Mouse (Mus musculus): ENCODE data around the gene Atp2a1. TPM values are rescaled to one million over a fixed set of nuclear protein-coding genes. Genes with fewer than 3 reads are reported as not detected.

Gene Atp2a1
- polyA plus RNA-seq, 1 experiment from 2014 or later = 0.24 TPM

- Histone ChIP-seq H3K4me3 (ENCODE audit: low read depth, low read length) (no peak overlapping the region), H3K27me3 (replicated peaks; ENCODE audit: control insufficient read depth, insufficient read depth, low read length) (no peaks in the 10 kb centered on the region), H3K27ac (ENCODE audit: low read depth, low read length) (no peak overlapping the region), H3K9ac (ENCODE audit: low read length) (no peak overlapping the region), H3K4me1 (ENCODE audit: control insufficient read depth, insufficient read depth, low read length) (no peaks in the 10 kb centered on the region), H3K4me2 (ENCODE audit: low read length) (peak overlapping the region; percentile 27), H3K36me3 (ENCODE audit: control insufficient read depth, insufficient read depth, low read length) (no peaks in the 10 kb centered on the region), H3K9me3 (replicated peaks; ENCODE audit: control insufficient read depth, low read length) (no peaks in the 10 kb centered on the region)
- WGBS = 52% methylated on average over 6 of the region's 6 CpGs
- DNase-seq (ENCODE audit: low spot score) (no peak), ATAC-seq (no peak)
These were observed 65.7 kb downstream of the Atp2a1 start for GRCm38 (mm10) chr7:126397221-126397620.

DNA sequence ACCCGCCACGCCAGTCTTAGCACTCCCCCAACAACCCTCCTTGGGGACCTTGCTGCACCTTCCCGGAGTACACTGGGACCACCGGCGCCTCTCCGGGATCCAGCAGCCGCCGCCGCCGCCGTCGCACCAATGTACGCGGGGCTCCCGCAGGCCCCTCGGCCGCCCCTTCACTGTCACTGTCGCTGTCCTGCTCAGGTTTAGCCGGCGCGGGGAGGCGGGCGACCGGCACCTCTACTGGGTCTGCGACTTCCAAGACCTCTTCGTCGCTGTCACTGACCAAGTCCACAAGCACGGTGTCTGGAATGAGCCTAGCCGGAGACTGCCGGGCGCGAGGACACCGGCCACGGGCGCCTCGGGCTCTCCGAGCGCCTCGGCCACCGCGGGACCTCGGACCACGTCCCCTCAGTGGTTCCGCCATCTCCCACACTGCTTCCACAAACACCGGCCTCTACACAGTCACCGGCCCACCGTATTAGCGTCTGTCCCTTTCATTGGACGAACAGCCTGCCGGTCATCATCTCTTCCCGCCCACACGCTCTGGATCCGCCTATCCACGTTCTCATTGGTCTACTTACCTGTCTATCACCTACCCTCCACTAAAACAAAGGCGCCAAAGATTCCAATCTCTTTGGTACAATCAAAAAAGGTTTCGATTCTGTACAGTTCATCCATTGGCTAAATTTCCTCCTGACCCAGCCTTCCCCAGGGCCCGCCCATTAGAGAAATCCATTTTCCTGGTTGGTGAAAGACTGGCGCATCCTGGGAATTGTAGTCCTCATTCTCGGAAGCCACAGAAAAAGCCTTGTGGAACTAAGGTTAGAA lies 66.4 kb downstream of the Atp2a1 start, which contains the start of gene Nfatc2ip:
Gene Nfatc2ip (minus strand): TSS at position 440 of the 822 bp plus-strand sequence.
- under 1% methylated on average over 59 of the region's 59 CpGs for WGBS
- Histone ChIP-seq H3K27me3 (replicated peaks; ENCODE audit: control insufficient read depth, insufficient read depth, low read length) (no peaks in the 10 kb centered on the region), H3K36me3 (ENCODE audit: control insufficient read depth, insufficient read depth, low read length) (0 out of 2 replicates have a peak, but pooled peaks cover under 1% of the 10 kb centered on the region), H3K9ac (ENCODE audit: low read length) (peak within 1 kb of the TSS; percentile 82), H3K9me3 (replicated peaks; ENCODE audit: control insufficient read depth, low read length) (no peaks in the 10 kb centered on the region), H3K27ac (ENCODE audit: low read depth, low read length) (peak within 1 kb of the TSS; percentile 33; the same call in 1 of the 2 replicates), H3K4me1 (ENCODE audit: control insufficient read depth, insufficient read depth, low read length) (no peaks in the 10 kb centered on the region), H3K4me3 (ENCODE audit: low read depth, low read length) (peak within 1 kb of the TSS; percentile 92), H3K4me2 (ENCODE audit: low read length) (peak within 1 kb of the TSS; percentile 82)
- DNase-seq (ENCODE audit: low spot score) = peak; percentile 100
- ATAC-seq = peak; percentile 100

Other genes with a start within 250 kb of the Atp2a1 start
- 289 and 315 TPM in 2 replicates for gene Sbk1, start 190.5 kb downstream of the Atp2a1 start, polyA plus RNA-seq (2014; fragmentation: Nextera tagmentation; extraction: Ambion mirVana)
- 0.50 and 0.91 TPM in 2 replicates for gene Lat, start 93.5 kb downstream of the Atp2a1 start, polyA plus RNA-seq (2014; fragmentation: Nextera tagmentation; extraction: Ambion mirVana)
- gene Spns1, start 85.7 kb downstream of the Atp2a1 start, polyA plus RNA-seq (2014; fragmentation: Nextera tagmentation; extraction: Ambion mirVana) = 48.4 and 53.8 TPM in 2 replicates
- gene Nfatc2ip, start 66.4 kb downstream of the Atp2a1 start, polyA plus RNA-seq (2014; fragmentation: Nextera tagmentation; extraction: Ambion mirVana) = 3.7 and 4.1 TPM in 2 replicates
- gene Cd19, start 48.2 kb downstream of the Atp2a1 start, polyA plus RNA-seq (2014; fragmentation: Nextera tagmentation; extraction: Ambion mirVana) = 0.33 TPM in 1 of 2 replicates, not detected in the other
- 15.6 and 21.4 TPM in 2 replicates for gene Rabep2, start 34.3 kb downstream of the Atp2a1 start, polyA plus RNA-seq (2014; fragmentation: Nextera tagmentation; extraction: Ambion mirVana)
- gene Sh2b1, start 12.3 kb upstream of the Atp2a1 start, polyA plus RNA-seq (2014; fragmentation: Nextera tagmentation; extraction: Ambion mirVana) = 49.2 and 59.5 TPM in 2 replicates
- gene Tufm, start 24.3 kb upstream of the Atp2a1 start, polyA plus RNA-seq (2014; fragmentation: Nextera tagmentation; extraction: Ambion mirVana) = 135 and 147 TPM in 2 replicates
- 36.5 and 46.3 TPM in 2 replicates for gene Atxn2l, start 40.3 kb upstream of the Atp2a1 start, polyA plus RNA-seq (2014; fragmentation: Nextera tagmentation; extraction: Ambion mirVana)
- 163 and 182 TPM in 2 replicates for gene Eif3c, start 103.3 kb upstream of the Atp2a1 start, polyA plus RNA-seq (2014; fragmentation: Nextera tagmentation; extraction: Ambion mirVana)
- 0.21 and 0.44 TPM in 2 replicates for gene Apobr, start 121.8 kb upstream of the Atp2a1 start, polyA plus RNA-seq (2014; fragmentation: Nextera tagmentation; extraction: Ambion mirVana)
- gene Cln3, start 122.7 kb upstream of the Atp2a1 start, polyA plus RNA-seq (2014; fragmentation: Nextera tagmentation; extraction: Ambion mirVana) = 24.0 and 28.0 TPM in 2 replicates
- not detected in 2 replicates for gene Il27, start 131.8 kb upstream of the Atp2a1 start, polyA plus RNA-seq (2014; fragmentation: Nextera tagmentation; extraction: Ambion mirVana)
- 7.0 and 8.5 TPM in 2 replicates for gene Nupr1, start 167.8 kb upstream of the Atp2a1 start, polyA plus RNA-seq (2014; fragmentation: Nextera tagmentation; extraction: Ambion mirVana)
- 61.3 and 66.1 TPM in 2 replicates for gene Sgf29, start 186.2 kb upstream of the Atp2a1 start, polyA plus RNA-seq (2014; fragmentation: Nextera tagmentation; extraction: Ambion mirVana)
- gene Sult1a1, start 213.3 kb upstream of the Atp2a1 start, polyA plus RNA-seq (2014; fragmentation: Nextera tagmentation; extraction: Ambion mirVana) = 3.3 and 5.7 TPM in 2 replicates
- gene Bola2, start 232.3 kb upstream of the Atp2a1 start, polyA plus RNA-seq (2014; fragmentation: Nextera tagmentation; extraction: Ambion mirVana) = 147 and 164 TPM in 2 replicates
- 8.8 and 10.1 TPM in 2 replicates for gene Slx1b, start 232.7 kb upstream of the Atp2a1 start, polyA plus RNA-seq (2014; fragmentation: Nextera tagmentation; extraction: Ambion mirVana)
- gene Coro1a, start 244.7 kb upstream of the Atp2a1 start, polyA plus RNA-seq (2014; fragmentation: Nextera tagmentation; extraction: Ambion mirVana) = 97.2 and 111 TPM in 2 replicates